Mouse (Mus musculus): ENCODE data around the gene Cradd. TPM values are rescaled to one million over a fixed set of nuclear protein-coding genes. Genes with fewer than 3 reads are reported as not detected.

Gene Cradd
- 11.7 TPM for polyA plus RNA-seq (2014; fragmentation: Illumina TruSeq; extraction: RNeasy Lipid Tissue Mini Kit (QIAGEN cat#74804); ENCODE audit: low read depth, low replicate concordance)

DNA sequence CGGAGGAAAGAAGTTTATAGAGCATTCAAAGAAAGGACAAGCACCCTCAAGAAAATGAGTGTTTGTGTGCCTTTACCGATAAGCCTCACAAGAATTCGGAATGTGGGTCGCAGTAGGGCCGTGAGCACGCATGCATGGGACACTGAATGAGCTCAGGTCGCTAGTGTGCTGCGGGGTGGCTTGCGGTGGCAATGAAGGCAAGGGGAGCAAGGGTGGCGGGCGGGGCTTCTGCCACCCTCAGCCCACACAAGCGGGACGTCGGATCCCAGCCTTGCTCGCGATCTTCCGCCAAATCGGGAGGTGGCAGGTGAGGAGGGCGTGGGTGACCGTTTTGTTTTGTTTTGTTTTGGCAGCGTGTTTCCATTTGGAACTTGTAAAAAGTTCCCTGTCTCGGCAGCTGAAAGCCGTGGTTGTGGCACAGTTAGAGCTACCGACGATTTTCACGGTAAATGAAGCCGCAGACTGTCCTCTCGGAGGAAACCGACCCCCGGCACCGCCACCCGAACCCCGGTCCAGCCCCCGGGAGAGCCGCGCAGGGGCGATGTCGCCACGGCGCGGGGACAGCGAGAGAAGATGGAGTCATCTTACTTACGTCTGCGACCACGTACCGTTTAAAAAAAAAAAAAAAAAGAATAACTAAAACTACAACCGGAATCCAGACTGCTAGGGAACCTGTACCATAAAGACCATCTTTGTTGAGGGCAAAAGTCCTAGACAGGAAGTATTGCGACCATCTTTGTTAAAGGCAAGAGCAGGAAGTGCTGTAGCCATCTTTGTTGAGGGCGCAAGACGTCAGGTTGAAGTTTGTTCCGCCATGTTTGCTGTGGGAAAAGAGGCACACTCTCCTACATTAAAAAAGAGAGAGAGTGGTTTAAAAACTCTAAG, at the start of gene Cradd:
Gene Cradd, minus strand, starts transcription at position 741 of the 885 bp plus-strand sequence.

Other genes starting within 250 kb of the Cradd start
- gene Socs2, start 93.0 kb upstream of the Cradd start, polyA plus RNA-seq (2014; fragmentation: Illumina TruSeq; extraction: RNeasy Lipid Tissue Mini Kit (QIAGEN cat#74804); ENCODE audit: low read depth, low replicate concordance) = 53.5 TPM
- 324 TPM for gene Mrpl42, start 177.8 kb upstream of the Cradd start, polyA plus RNA-seq (2014; fragmentation: Illumina TruSeq; extraction: RNeasy Lipid Tissue Mini Kit (QIAGEN cat#74804); ENCODE audit: low read depth, low replicate concordance)
- 549 TPM for gene Ube2n, start 191.0 kb upstream of the Cradd start, polyA plus RNA-seq (2014; fragmentation: Illumina TruSeq; extraction: RNeasy Lipid Tissue Mini Kit (QIAGEN cat#74804); ENCODE audit: low read depth, low replicate concordance)
- gene Nudt4, start 240.0 kb upstream of the Cradd start, polyA plus RNA-seq (2014; fragmentation: Illumina TruSeq; extraction: RNeasy Lipid Tissue Mini Kit (QIAGEN cat#74804); ENCODE audit: low read depth, low replicate concordance) = 1,346 TPM

Data from kidney, adult 10 weeks (tissue).